Mouse (Mus musculus): ENCODE measurements around the gene Zfp646. TPM values are rescaled to one million over a fixed set of nuclear protein-coding genes. Genes with fewer than 3 reads are reported as not detected.
"Not testable (repeated sequence)": the region's sequence is repeated elsewhere in the genome, so short reads cannot be mapped to it uniquely, and the experiment has no call there.

Zfp646 gene
- polyA plus RNA-seq, 1 experiment = 13.6 TPM

DNA sequence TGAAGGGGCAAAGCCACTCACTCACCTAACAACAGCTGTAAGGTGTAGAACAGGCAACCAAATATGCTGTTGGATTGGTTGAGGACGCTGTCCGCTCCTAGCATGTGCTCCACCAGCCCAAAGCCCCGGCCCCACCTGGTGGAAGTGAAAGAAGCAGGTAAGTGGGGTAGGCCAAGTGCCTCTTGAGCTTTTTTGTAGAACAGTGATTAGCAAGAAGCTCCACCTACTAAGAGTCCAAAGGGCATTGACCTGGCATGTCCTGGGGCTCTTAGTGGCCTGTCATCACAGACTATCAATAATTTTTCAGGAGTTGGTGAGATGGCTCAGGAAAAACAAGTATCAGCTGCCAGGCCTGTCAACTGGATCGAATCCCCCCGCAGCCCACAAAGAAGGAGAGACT lies 18.5 kb downstream of the Zfp646 start:
- Histone ChIP-seq H3K4me1 (ENCODE audit: control insufficient read depth, insufficient read depth, insufficient read length, low read length) (peaks cover 8% of the 10 kb centered on the region), H3K4me3 (ENCODE audit: low read depth, low read length) (peak overlapping the region; percentile 65), H3K27ac (ENCODE audit: insufficient read depth, low read depth, low read length) (peak overlapping the region; percentile 31; the same call in 1 of the 2 replicates), H3K36me3 (ENCODE audit: control insufficient read depth, insufficient read depth, low read length) (peaks cover 6% of the 10 kb centered on the region; the same call in 1 of the 2 replicates), H3K27me3 (ENCODE audit: control insufficient read depth, insufficient read depth, low read length) (no peaks in the 10 kb centered on the region)
- no peak for TF ChIP-seq POLR2A (IDR thresholded peaks at IDR 0.05; ENCODE audit: low read depth, low read length)
- no peak for TF ChIP-seq CTCF (IDR thresholded peaks at IDR 0.05; ENCODE audit: extremely low read depth, insufficient read length, insufficient replicate concordance, low read depth, low read length)
- WGBS = 25% methylated on average over 5 of the region's 5 CpGs

DNA sequence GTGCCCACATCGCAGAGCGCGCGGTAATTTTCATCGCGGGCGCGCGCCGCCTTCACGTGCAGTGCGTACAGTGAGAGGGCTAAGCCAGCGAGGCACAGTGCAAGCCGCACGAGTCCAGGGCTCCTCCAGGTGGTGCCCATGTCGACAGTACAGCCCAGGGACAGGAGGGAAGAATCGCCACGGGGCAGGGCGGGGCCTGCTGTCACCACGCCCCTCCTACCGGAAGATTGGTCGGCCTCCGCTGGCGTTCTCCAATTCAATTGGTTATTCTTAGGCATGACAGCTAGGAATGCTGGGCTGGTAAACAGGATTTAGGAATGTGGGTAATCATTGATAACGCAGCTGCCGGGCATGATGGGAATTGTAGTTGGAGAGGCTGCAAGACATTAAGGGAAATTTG lies 19.4 kb downstream of the Zfp646 start, which contains the start of the genes Gm21974 and Vkorc1:
Gene Gm21974 (minus strand): TSS at position 13 of the 400 bp plus-strand sequence.
Gene Vkorc1 (minus strand): TSS at position 176 of the 400 bp plus-strand sequence.
- Histone ChIP-seq H3K36me3 (ENCODE audit: control insufficient read depth, insufficient read depth, low read length) (peaks cover 4% of the 10 kb centered on the region; the same call in 1 of the 2 replicates), H3K4me1 (ENCODE audit: control insufficient read depth, insufficient read depth, insufficient read length, low read length) (peaks cover 14% of the 10 kb centered on the region), H3K27me3 (ENCODE audit: control insufficient read depth, insufficient read depth, low read length) (no peaks in the 10 kb centered on the region), H3K27ac (ENCODE audit: insufficient read depth, low read depth, low read length) (peak within 1 kb of the TSS; percentile 31), H3K4me3 (ENCODE audit: low read depth, low read length) (peak within 1 kb of the TSS; percentile 65)
- WGBS = 1% methylated on average over 26 of the region's 26 CpGs
- TF ChIP-seq CTCF (IDR thresholded peaks at IDR 0.05; ENCODE audit: extremely low read depth, insufficient read length, insufficient replicate concordance, low read depth, low read length) (no peak), POLR2A (IDR thresholded peaks at IDR 0.05; ENCODE audit: low read depth, low read length) (no peak)

DNA sequence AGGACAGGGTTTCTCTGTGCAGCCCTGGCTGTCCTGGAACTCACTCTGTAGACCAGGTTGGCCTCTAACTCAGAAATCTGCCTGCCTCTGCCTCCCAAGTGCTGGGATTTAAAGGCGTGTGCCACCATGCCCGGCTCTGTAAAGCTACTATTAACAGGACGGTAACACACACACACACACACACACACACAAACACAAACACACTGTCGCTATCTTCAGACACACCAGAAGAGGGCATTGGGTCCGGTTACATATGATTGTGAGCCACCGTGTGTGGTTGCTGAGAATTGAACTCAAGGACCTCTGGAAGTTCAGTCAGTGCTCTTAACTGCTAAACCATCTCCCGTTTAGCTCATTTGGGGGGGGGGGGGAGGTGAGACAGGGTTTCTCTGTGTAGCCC lies 19.9 kb downstream of the Zfp646 start:
- not testable (repeated sequence) for H3K36me3 ChIP-seq (ENCODE audit: control insufficient read depth, insufficient read depth, low read length); H3K27me3 ChIP-seq (ENCODE audit: control insufficient read depth, insufficient read depth, low read length); H3K27ac ChIP-seq (ENCODE audit: insufficient read depth, low read depth, low read length); H3K4me3 ChIP-seq (ENCODE audit: low read depth, low read length)
- 60% methylated on average over 7 of the region's 7 CpGs for WGBS
- peaks cover 14% of the 10 kb centered on the region for H3K4me1 ChIP-seq (ENCODE audit: control insufficient read depth, insufficient read depth, insufficient read length, low read length)

DNA sequence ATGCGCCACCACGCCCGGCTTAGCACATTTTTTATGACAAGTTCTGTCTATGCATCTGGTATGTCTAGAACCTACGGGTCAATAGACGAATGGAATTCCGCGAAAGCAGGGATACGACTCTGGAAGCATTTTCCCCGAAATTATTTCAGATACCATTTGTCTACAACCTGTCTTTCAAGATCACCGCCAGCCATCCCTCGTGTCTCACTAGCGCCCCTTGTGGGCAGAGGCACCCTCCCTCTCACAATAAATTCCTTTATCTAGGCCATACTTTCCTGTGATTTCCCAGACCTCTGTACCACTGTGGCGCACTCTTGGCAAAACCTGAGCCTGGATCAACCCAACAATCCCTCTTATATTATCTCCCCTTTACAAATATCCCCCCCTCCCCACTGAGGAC lies 20.4 kb downstream of the Zfp646 start:
- peaks cover 4% of the 10 kb centered on the region; the same call in 1 of the 2 replicates for H3K36me3 ChIP-seq (ENCODE audit: control insufficient read depth, insufficient read depth, low read length)
- 55% methylated on average over 13 of the region's 13 CpGs for WGBS
- H3K27ac ChIP-seq (ENCODE audit: insufficient read depth, low read depth, low read length) = no peak overlapping the region
- no peaks in the 10 kb centered on the region for H3K27me3 ChIP-seq (ENCODE audit: control insufficient read depth, insufficient read depth, low read length)
- TF ChIP-seq CTCF (IDR thresholded peaks at IDR 0.05; ENCODE audit: extremely low read depth, insufficient read length, insufficient replicate concordance, low read depth, low read length) (peak; percentile 70; the same call in 1 of the 2 replicates), POLR2A (IDR thresholded peaks at IDR 0.05; ENCODE audit: low read depth, low read length) (no peak)
- peaks cover 14% of the 10 kb centered on the region for H3K4me1 ChIP-seq (ENCODE audit: control insufficient read depth, insufficient read depth, insufficient read length, low read length)
- H3K4me3 ChIP-seq (ENCODE audit: low read depth, low read length) = no peak overlapping the region

DNA sequence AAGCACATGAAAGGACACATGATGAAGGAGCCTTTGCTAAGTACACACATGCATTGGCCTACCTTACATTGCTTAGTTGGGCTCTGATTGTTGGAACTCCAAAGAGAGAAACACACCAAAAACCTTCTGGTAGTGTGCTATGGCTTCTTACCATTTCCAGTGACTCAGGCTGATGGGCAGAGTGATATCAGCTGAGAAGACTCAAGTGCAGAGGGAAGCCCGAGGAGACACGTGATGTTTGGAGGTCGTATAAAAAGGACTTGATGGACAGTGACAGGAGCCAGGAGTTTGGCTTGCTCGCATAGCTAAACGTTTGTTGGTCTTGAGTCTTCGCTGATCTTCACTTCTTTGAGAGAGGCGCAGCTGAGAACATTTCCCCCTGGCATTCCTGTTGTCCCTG lies 21.5 kb downstream of the Zfp646 start:
- H3K4me1 ChIP-seq (ENCODE audit: control insufficient read depth, insufficient read depth, insufficient read length, low read length) = peaks cover 14% of the 10 kb centered on the region
- H3K27me3 ChIP-seq (ENCODE audit: control insufficient read depth, insufficient read depth, low read length) = no peaks in the 10 kb centered on the region
- whole genome bisulfite sequencing = 84% methylated on average over 7 of the region's 7 CpGs
- TF ChIP-seq POLR2A (IDR thresholded peaks at IDR 0.05; ENCODE audit: low read depth, low read length) (no peak), CTCF (IDR thresholded peaks at IDR 0.05; ENCODE audit: extremely low read depth, insufficient read length, insufficient replicate concordance, low read depth, low read length) (no peak)
- H3K27ac ChIP-seq (ENCODE audit: insufficient read depth, low read depth, low read length) = no peak overlapping the region
- no peak overlapping the region for H3K4me3 ChIP-seq (ENCODE audit: low read depth, low read length)
- peaks cover 4% of the 10 kb centered on the region; the same call in 1 of the 2 replicates for H3K36me3 ChIP-seq (ENCODE audit: control insufficient read depth, insufficient read depth, low read length)

DNA sequence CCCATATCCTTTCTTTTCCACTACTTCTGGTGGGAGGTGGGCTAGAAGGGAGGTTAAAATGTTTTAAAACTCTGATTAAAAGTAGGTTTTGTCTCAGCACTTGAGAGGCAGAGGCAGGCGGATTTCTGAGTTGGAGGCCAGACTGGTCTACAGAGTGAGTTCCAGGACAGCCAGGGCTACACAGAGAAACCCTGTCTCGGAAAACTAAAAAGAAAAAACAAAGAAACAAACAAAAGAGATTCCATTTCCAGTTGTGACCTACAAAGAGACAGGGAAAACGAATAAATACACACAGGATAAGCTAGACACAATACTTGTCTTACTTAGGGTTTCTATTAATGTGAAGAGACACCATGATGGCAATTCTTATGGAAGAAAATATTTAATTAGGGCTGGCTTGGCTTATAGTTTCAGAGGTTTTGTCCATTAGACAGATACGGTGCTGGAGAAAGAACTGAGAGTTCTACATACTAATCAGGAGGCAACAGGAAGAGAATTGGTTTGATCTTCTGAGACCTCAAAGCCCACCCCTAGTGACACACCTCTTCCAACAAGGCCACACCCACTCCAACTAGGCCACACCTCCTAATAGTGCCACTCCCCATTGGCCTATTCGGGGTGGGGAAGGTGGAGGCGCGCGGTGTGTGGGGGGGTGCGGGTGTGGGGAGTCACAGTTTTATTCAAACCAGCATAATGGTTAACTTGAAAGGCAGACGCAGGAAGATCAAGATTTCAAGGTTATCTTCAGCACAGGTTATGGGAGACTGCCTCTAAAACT lies 22.3 kb downstream of the Zfp646 start:
- no peaks in the 10 kb centered on the region for H3K27me3 ChIP-seq (ENCODE audit: control insufficient read depth, insufficient read depth, low read length)
- WGBS = 31% methylated on average over 10 of the region's 10 CpGs
- peaks cover 14% of the 10 kb centered on the region for H3K4me1 ChIP-seq (ENCODE audit: control insufficient read depth, insufficient read depth, insufficient read length, low read length)
- no peak overlapping the region for H3K27ac ChIP-seq (ENCODE audit: insufficient read depth, low read depth, low read length)
- TF ChIP-seq POLR2A (IDR thresholded peaks at IDR 0.05; ENCODE audit: low read depth, low read length) = no peak
- no peak for TF ChIP-seq CTCF (IDR thresholded peaks at IDR 0.05; ENCODE audit: extremely low read depth, insufficient read length, insufficient replicate concordance, low read depth, low read length)
- H3K36me3 ChIP-seq (ENCODE audit: control insufficient read depth, insufficient read depth, low read length) = no peaks in the 10 kb centered on the region
- no peak overlapping the region for H3K4me3 ChIP-seq (ENCODE audit: low read depth, low read length)

DNA sequence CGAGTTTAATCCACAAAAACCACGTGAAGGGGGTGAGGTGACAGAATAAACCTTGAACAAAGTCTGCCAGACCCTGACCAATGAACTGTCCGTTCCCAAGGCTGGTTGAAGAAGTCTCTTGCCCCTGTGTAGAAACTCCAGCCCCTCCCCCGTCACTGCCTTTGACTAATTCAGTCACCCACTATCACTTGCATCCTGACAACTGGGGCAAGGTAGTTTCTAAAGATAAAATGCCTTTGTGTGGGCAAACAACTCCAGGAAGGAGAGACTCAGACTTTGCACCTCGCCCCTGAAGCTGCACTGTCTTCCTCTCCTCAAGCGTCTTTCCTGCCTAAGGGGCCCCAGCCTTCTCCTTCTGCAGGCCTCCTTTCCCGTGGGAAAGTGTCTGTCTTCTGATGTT lies 24.0 kb downstream of the Zfp646 start:
- peaks cover 15% of the 10 kb centered on the region for H3K4me1 ChIP-seq (ENCODE audit: control insufficient read depth, insufficient read depth, insufficient read length, low read length)
- peak overlapping the region; percentile 40; the same call in 1 of the 2 replicates for H3K27ac ChIP-seq (ENCODE audit: insufficient read depth, low read depth, low read length)
- TF ChIP-seq POLR2A (IDR thresholded peaks at IDR 0.05; ENCODE audit: low read depth, low read length) (no peak), CTCF (IDR thresholded peaks at IDR 0.05; ENCODE audit: extremely low read depth, insufficient read length, insufficient replicate concordance, low read depth, low read length) (no peak)
- WGBS = 9% methylated on average over 7 of the region's 7 CpGs
- no peaks in the 10 kb centered on the region for H3K27me3 ChIP-seq (ENCODE audit: control insufficient read depth, insufficient read depth, low read length)
- H3K36me3 ChIP-seq (ENCODE audit: control insufficient read depth, insufficient read depth, low read length) = no peaks in the 10 kb centered on the region
- no peak overlapping the region for H3K4me3 ChIP-seq (ENCODE audit: low read depth, low read length)
